Mouse (Mus musculus) MEL (cell line): ENCODE data around the gene Ms4a6d. TPM values are rescaled to one million over a fixed set of nuclear protein-coding genes. Genes with fewer than 3 reads are reported as not detected.

ENCODE experiments used
- DNase-seq: peaks from one replicate; pipeline ENCODE4 v3.0.0; 2011; ENCODE audit warnings: low read depth, low spot score
- H3K27ac ChIP-seq: 2 replicates; pipeline ENCODE4 v1.5.1; 2012; ENCODE audit warnings: low read depth, mild to moderate bottlenecking, control low read depth, low read length, moderate library complexity; ENCODE audit not compliant: control insufficient read depth
- H3K27me3 ChIP-seq, 2 experiments: fragments of 150-350 bp in 1 of 2; sonication (generic) in 1 of 2; 2 replicates each; pipeline ENCODE4 v1.6.1; 2012; ENCODE audit warnings: low read length in 2 of 2, mild to moderate bottlenecking in 2 of 2, improper control_type of control experiment in 1 of 2, moderate library complexity in 1 of 2; ENCODE audit not compliant: insufficient read depth in 2 of 2, control insufficient read depth in 1 of 2
- H3K36me3 ChIP-seq, 2 experiments: 2 replicates each; pipeline ENCODE4 v1.6.1; 2012 to 2014; ENCODE audit warnings: low read length in 2 of 2, improper control_type of control experiment in 1 of 2, inconsistent platforms in 1 of 2, mild to moderate bottlenecking in 1 of 2; ENCODE audit not compliant: insufficient read depth in 2 of 2, control insufficient read depth in 1 of 2
- H3K4me1 ChIP-seq, 2 experiments: fragments of 150-350 bp in 1 of 2; sonication (generic) in 1 of 2; 2 replicates each; pipeline ENCODE4 v1.6.1; 2012; ENCODE audit warnings: low read length in 2 of 2, improper control_type of control experiment in 1 of 2, mild to moderate bottlenecking in 1 of 2; ENCODE audit not compliant: insufficient read depth in 2 of 2, control insufficient read depth in 1 of 2
- H3K4me3 ChIP-seq, 2 experiments: fragments of 150-350 bp in 1 of 2; sonication (generic) in 1 of 2; 2 replicates each; pipeline ENCODE4 v1.5.1; 2012; ENCODE audit warnings: low read depth in 2 of 2, low read length in 2 of 2, mild to moderate bottlenecking in 2 of 2, moderate library complexity in 2 of 2, control low read depth in 1 of 2, improper control_type of control experiment in 1 of 2; ENCODE audit not compliant: control insufficient read depth in 1 of 2, insufficient read depth in 1 of 2
- H3K79me2 ChIP-seq: 2 replicates; pipeline ENCODE4 v1.6.1; 2012; ENCODE audit warnings: mild to moderate bottlenecking, low read length, moderate library complexity; ENCODE audit not compliant: control insufficient read depth, poor library complexity, insufficient read depth
- H3K9ac ChIP-seq: 2 replicates; pipeline ENCODE4 v1.6.1; 2012; ENCODE audit warnings: low read depth, mild to moderate bottlenecking, control low read depth, low read length, moderate library complexity; ENCODE audit not compliant: control insufficient read depth, poor library complexity, severe bottlenecking
- H3K9me3 ChIP-seq: fragments of 150-350 bp; sonication (generic); replicated peaks from 2 replicates; pipeline ENCODE4 v1.6.1; 2012; ENCODE audit warnings: mild to moderate bottlenecking, low read length, improper control_type of control experiment, moderate library complexity; ENCODE audit not compliant: insufficient read depth
- BHLHE40 ChIP-seq: IDR thresholded peaks from 2 replicates; pipeline ENCODE4 v1.6.1; 2012; ENCODE audit warnings: low read depth, mild to moderate bottlenecking, inconsistent platforms, low read length, improper control_type of control experiment, borderline replicate concordance
- CHD2 ChIP-seq: IDR thresholded peaks from 2 replicates; pipeline ENCODE4 v1.6.1; 2011; ENCODE audit warnings: low read length, improper control_type of control experiment
- CTCF ChIP-seq, 3 experiments: IDR thresholded peaks in 2 of 3; conservative IDR thresholded peaks in 1 of 3; 2 replicates each; pipeline ENCODE4 v1.5.1; 2011 to 2012; ENCODE audit warnings: low read length in 3 of 3, low read depth in 2 of 3, mild to moderate bottlenecking in 2 of 3, improper control_type of control experiment in 1 of 3, inconsistent platforms in 1 of 3, mixed read lengths in 1 of 3, moderate library complexity in 1 of 3; ENCODE audit not compliant: control insufficient read depth in 1 of 3, insufficient read depth in 1 of 3, poor library complexity in 1 of 3, severe bottlenecking in 1 of 3
- ELF1 ChIP-seq: IDR thresholded peaks from 2 replicates; pipeline ENCODE4 v1.6.1; 2014; ENCODE audit warnings: low read depth, mild to moderate bottlenecking, inconsistent platforms, low read length, improper control_type of control experiment, moderate library complexity
- EP300 ChIP-seq, 2 experiments: IDR thresholded peaks; 2 replicates each; pipeline ENCODE4 v1.6.1; 2011; ENCODE audit warnings: improper control_type of control experiment in 2 of 2, low read length in 2 of 2, low read depth in 1 of 2, mild to moderate bottlenecking in 1 of 2
- GABPA ChIP-seq: IDR thresholded peaks from 2 replicates; pipeline ENCODE4 v1.6.1; 2012; ENCODE audit warnings: low read depth, mild to moderate bottlenecking, inconsistent platforms, low read length, improper control_type of control experiment, moderate library complexity
- GATA1 ChIP-seq: IDR thresholded peaks from 2 replicates; pipeline ENCODE4 v1.6.1; 2011; ENCODE audit warnings: low read depth, low read length, improper control_type of control experiment
- HCFC1 ChIP-seq: IDR thresholded peaks from 2 replicates; pipeline ENCODE4 v1.6.1; 2012; ENCODE audit warnings: low read depth, mild to moderate bottlenecking, inconsistent platforms, low read length, improper control_type of control experiment, moderate library complexity
- JUND ChIP-seq: IDR thresholded peaks from 2 replicates; pipeline ENCODE4 v1.6.1; 2011; ENCODE audit warnings: low read depth, mild to moderate bottlenecking, improper control_type of control experiment, low read length
- KAT2A ChIP-seq: conservative IDR thresholded peaks from 2 replicates; pipeline ENCODE4 v1.6.1; 2012; ENCODE audit warnings: low read depth, low read length, improper control_type of control experiment, inconsistent platforms
- MAFK ChIP-seq: IDR thresholded peaks from 2 replicates; pipeline ENCODE4 v1.6.1; 2011; ENCODE audit warnings: low read depth, mild to moderate bottlenecking, low read length, improper control_type of control experiment, borderline replicate concordance
- MAZ ChIP-seq: IDR thresholded peaks from 2 replicates; pipeline ENCODE4 v1.6.1; 2012; ENCODE audit warnings: low read depth, mild to moderate bottlenecking, inconsistent platforms, low read length, improper control_type of control experiment
- MEF2A ChIP-seq: IDR thresholded peaks from 2 replicates; pipeline ENCODE4 v1.6.1; 2014; ENCODE audit warnings: low read depth, mild to moderate bottlenecking, inconsistent platforms, low read length, improper control_type of control experiment; ENCODE audit not compliant: poor library complexity, insufficient replicate concordance, severe bottlenecking; ENCODE audit errors: extremely low read depth
- MYB ChIP-seq: IDR thresholded peaks from 2 replicates; pipeline ENCODE4 v1.6.1; 2011; ENCODE audit warnings: mild to moderate bottlenecking, low read depth, low read length, improper control_type of control experiment
- MYC ChIP-seq: IDR thresholded peaks from 2 replicates; pipeline ENCODE4 v1.6.1; 2011; ENCODE audit warnings: low read depth, mild to moderate bottlenecking, low read length, improper control_type of control experiment, moderate library complexity
- NELFE ChIP-seq: IDR thresholded peaks from 2 replicates; pipeline ENCODE4 v1.6.1; 2011; ENCODE audit warnings: low read depth, low read length, improper control_type of control experiment
- POLR2AphosphoS2 ChIP-seq: IDR thresholded peaks from 2 replicates; pipeline ENCODE4 v1.6.1; 2011; ENCODE audit warnings: low read length, improper control_type of control experiment
- SMC3 ChIP-seq: IDR thresholded peaks from 2 replicates; pipeline ENCODE4 v1.6.1; 2011; ENCODE audit warnings: low read depth, low read length, improper control_type of control experiment
- TAL1 ChIP-seq: IDR thresholded peaks from 2 replicates; pipeline ENCODE4 v1.6.1; 2012; ENCODE audit warnings: mild to moderate bottlenecking, inconsistent platforms, low read length, moderate library complexity, mixed read lengths
- UBTF ChIP-seq: IDR thresholded peaks from 2 replicates; pipeline ENCODE4 v1.6.1; 2012; ENCODE audit warnings: low read depth, mild to moderate bottlenecking, inconsistent platforms, low read length, improper control_type of control experiment, moderate library complexity, borderline replicate concordance; ENCODE audit not compliant: insufficient read depth
- USF1 ChIP-seq: IDR thresholded peaks from 2 replicates; pipeline ENCODE4 v1.6.1; 2014; ENCODE audit warnings: low read depth, mild to moderate bottlenecking, inconsistent platforms, low read length, improper control_type of control experiment, moderate library complexity
- USF2 ChIP-seq, 2 experiments: IDR thresholded peaks; 2 replicates each; pipeline ENCODE4 v1.6.1; 2011 to 2012; ENCODE audit warnings: improper control_type of control experiment in 2 of 2, low read length in 2 of 2, borderline replicate concordance in 1 of 2, inconsistent platforms in 1 of 2, low read depth in 1 of 2, mild to moderate bottlenecking in 1 of 2; ENCODE audit not compliant: insufficient read depth in 1 of 2
- ZKSCAN1 ChIP-seq: IDR thresholded peaks from 2 replicates; pipeline ENCODE4 v1.6.1; 2012; ENCODE audit warnings: low read depth, mild to moderate bottlenecking, inconsistent platforms, low read length, improper control_type of control experiment, moderate library complexity
- ZNF384 ChIP-seq: IDR thresholded peaks from 2 replicates; pipeline ENCODE4 v1.6.1; 2012; ENCODE audit warnings: low read depth, mild to moderate bottlenecking, inconsistent platforms, low read length, improper control_type of control experiment
- polyA plus RNA-seq, 2 experiments: library from polyadenylated mRNA; stranded (reverse) in 1 of 2; unstranded in 1 of 2; fragments of >175 nt in 1 of 2; fragments of >200 nt in 1 of 2; gene quantifications; 2 replicates each; pipeline versions ENCODE4 v1.2.1 to v1.2.4; 2012; ENCODE audit warnings: low replicate concordance in 2 of 2, low read depth in 1 of 2; ENCODE audit not compliant: insufficient read length in 2 of 2, insufficient read depth in 1 of 2, missing spikeins in 1 of 2
- total RNA-seq: library from RNA; depleted of rRNA; stranded (reverse); fragments of 300-350 nt; gene quantifications from 2 replicates; pipeline ENCODE4 v1.2.3, GENCODE M21; 2012

The Ms4a6d gene
- total and polyA plus RNA-seq, 3 experiments: not detected

GRCm38 (mm10) chr19:11640732-11641131, 36.1 kb upstream of the Ms4a6d start, which contains the start of gene Ms4a3:
TSS of gene Ms4a3 (minus strand) at chr19:11640851.
- DNase-seq: no peak
- Histone ChIP-seq H3K79me2 (no peaks in the 10 kb centered on the region), H3K4me1 (peaks cover 3 to 4% of the 10 kb centered on the region in 2 experiments; a peak in 2 of 4 replicates), H3K9ac (no peak within 1 kb of the TSS), H3K27me3 (0 out of 4 replicates have a peak, but pooled peaks cover 0 to 2% of the 10 kb centered on the region in 2 experiments), H3K4me3 (no peak within 1 kb of the TSS), H3K9me3 (no peaks in the 10 kb centered on the region), H3K36me3 (peaks cover 0 to 4% of the 10 kb centered on the region in 2 experiments; a peak in 1 of 4 replicates), H3K27ac (no peak within 1 kb of the TSS)
- no peak for TF ChIP-seq ZNF384

- DNase-seq: peak; percentile 59
- Histone ChIP-seq H3K27me3 (no peaks in the 10 kb centered on the region), H3K27ac (no peak overlapping the region), H3K4me3 (no peak overlapping the region), H3K9ac (no peak overlapping the region), H3K36me3 (peaks cover 0 to 13% of the 10 kb centered on the region in 2 experiments; a peak in 2 of 4 replicates), H3K79me2 (no peaks in the 10 kb centered on the region), H3K9me3 (no peaks in the 10 kb centered on the region), H3K4me1 (peaks cover 3 to 4% of the 10 kb centered on the region in 2 experiments; a peak in 3 of 4 replicates)
- TF ChIP-seq MAZ: no peak
- no peak for TF ChIP-seq MYC
- no peak for TF ChIP-seq BHLHE40
- peak; percentile 26; the same call in 1 of the 2 replicates for TF ChIP-seq JUND
- no peak for TF ChIP-seq USF1
- TF ChIP-seq EP300 (IDR thresholded peaks at IDR 0.05; ENCODE audit: low read depth in 1 of 2, low read length in 2 of 2): peak in 1 of 2 experiments; percentile 50; a peak in 2 of 4 replicates
- no peak for TF ChIP-seq MYB
- no peak for TF ChIP-seq ELF1
- no peak for TF ChIP-seq ZNF384
- TF ChIP-seq TAL1: peak; percentile 23; the same call in 1 of the 2 replicates
- TF ChIP-seq GATA1: peak; percentile 60
These were observed 34.4 kb upstream of the Ms4a6d start for GRCm38 (mm10) chr19:11639038-11639437.

DNA sequence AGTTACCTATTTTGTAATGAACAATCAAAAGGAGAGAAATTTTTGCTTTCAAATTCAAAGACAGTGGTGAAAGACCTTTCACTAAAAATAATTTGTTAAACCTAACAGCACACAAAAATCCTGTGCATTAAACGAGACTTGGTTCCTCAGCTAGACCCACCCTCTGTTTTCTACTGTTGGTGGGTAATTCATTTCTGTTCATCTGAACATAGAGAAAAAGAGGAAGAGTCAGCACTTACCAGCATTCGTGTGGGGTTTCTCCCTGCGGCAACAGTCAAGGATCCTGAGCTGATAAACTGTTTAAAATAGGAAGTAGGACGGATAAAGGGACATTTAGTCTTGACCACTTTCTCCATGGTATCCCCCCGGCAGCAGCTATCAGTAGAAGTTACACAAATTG, 30.9 kb upstream of the Ms4a6d start:
- Histone ChIP-seq H3K27ac (peak overlapping the region; percentile 97), H3K4me1 (peaks cover 3 to 11% of the 10 kb centered on the region in 2 experiments; a peak in 3 of 4 replicates), H3K9ac (peak overlapping the region; percentile 68), H3K9me3 (no peaks in the 10 kb centered on the region), H3K4me3 (peak overlapping the region in 1 of 2 experiments; percentile 55; a peak in 2 of 4 replicates), H3K27me3 (no peaks in the 10 kb centered on the region), H3K79me2 (no peaks in the 10 kb centered on the region), H3K36me3 (peaks cover 0 to 21% of the 10 kb centered on the region in 2 experiments; a peak in 2 of 4 replicates)
- DNase-seq: peak; percentile 85
- peak; percentile 15; the same call in 1 of the 2 replicates for TF ChIP-seq MEF2A
- TF ChIP-seq SMC3: no peak
- TF ChIP-seq EP300 (IDR thresholded peaks at IDR 0.05; ENCODE audit: low read depth in 1 of 2, low read length in 2 of 2): peak; percentile 86 to 91
- peak; percentile 47 for TF ChIP-seq NELFE
- peak; percentile 85 for TF ChIP-seq MYC
- TF ChIP-seq USF1: no peak
- no peak for TF ChIP-seq GABPA
- no peak for TF ChIP-seq CHD2
- TF ChIP-seq UBTF: no peak
- no peak for TF ChIP-seq USF2 (IDR thresholded peaks at IDR 0.05; ENCODE audit: borderline replicate concordance in 1 of 2, insufficient read depth in 1 of 2, low read depth in 1 of 2, low read length in 2 of 2)
- peak; percentile 3; the same call in 1 of the 2 replicates for TF ChIP-seq HCFC1
- 0 out of 2 replicates have a peak, but pooled peaks have one; percentile 28 for TF ChIP-seq ELF1
- peak; percentile 57; the same call in 1 of the 2 replicates for TF ChIP-seq MAFK
- no peak for TF ChIP-seq CTCF (IDR thresholded peaks at IDR 0.05 in 2 of 3, conservative IDR thresholded peaks at IDR 0.05 in 1 of 3; ENCODE audit: control insufficient read depth in 1 of 3, insufficient read depth in 1 of 3, low read depth in 2 of 3, low read length in 3 of 3, poor library complexity in 1 of 3, severe bottlenecking in 1 of 3)
- TF ChIP-seq POLR2AphosphoS2: no peak
- TF ChIP-seq KAT2A: no peak
- TF ChIP-seq ZNF384: 0 out of 2 replicates have a peak, but pooled peaks have one; percentile 5
- TF ChIP-seq ZKSCAN1: no peak
